Mouse (Mus musculus): ENCODE data around the gene Ndufa10.
"Not testable (repeated sequence)": the region's sequence is repeated elsewhere in the genome, so short reads cannot be mapped to it uniquely, and the experiment has no call there.

Gene Ndufa10

DNA sequence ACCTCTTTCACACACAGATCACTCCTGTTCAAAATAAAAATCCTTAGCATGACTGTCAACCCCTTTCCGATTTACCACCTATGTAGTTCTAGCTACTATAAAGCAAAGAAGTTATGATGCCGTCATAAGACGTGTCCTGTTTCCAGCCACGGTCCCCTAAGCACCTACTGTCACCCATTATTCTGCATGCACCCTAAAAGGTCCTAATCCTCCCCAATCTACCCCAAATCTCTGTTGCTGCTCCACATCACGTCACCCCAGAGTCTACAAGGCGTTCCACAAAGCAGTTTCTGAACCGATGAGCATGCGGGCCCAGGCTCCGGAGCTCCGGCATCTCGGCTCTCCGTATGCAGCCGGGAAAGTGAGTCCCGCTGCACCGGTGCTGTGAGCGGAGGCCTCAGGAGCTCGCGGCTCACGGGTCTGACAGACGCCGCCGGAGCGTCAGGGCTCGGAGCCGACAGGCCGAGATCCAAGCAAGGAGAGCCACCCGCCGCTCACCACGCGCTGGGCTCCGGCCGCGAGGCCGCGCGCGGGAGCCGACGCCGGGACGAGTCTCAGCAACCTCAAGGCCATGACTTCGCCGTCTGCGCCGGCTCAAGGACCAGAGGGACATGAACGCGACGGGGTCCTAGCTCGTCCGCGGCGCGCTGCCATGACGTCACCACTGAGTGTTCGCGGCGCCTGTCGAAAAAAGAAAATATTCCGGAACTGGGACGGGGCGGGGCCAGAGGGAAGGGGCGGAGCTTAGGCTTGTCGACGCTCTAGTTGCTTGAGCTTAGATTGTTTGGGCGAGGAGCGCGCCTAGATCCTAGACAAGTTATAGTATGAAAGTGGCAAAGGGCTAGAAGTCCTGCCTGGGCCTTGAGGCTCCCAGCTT lies at the start of gene Ndufa10:
TSS of gene Ndufa10 (minus strand) at position 696 of the 877 bp plus-strand sequence.
- H3K4me3 ChIP-seq (replicated peaks; ENCODE audit: low read length), result peak within 1 kb of the TSS; percentile 99

DNA sequence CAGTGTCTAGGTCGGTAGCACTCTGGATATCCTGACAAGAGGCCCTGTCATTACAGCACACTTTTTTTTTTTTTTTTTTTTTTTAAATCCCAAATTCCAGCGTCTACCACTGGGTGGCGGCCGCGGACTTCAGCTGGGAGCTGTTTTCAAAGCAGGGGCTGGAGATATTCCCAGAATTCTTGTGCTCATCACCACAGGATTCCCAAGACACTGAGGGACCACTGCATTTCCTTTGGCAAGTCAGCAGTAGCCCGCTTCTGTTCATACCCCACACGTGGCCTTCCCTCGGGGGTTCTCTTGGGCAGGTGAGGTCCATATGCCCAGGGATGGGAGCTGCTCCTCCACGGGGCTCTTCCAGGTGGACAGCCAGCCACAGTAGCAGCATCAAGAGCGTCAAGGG lies 47.7 kb upstream of the Ndufa10 start:
- Histone ChIP-seq H3K9me3 (ENCODE audit: low read length) (peaks cover 4% of the 10 kb centered on the region), H3K4me3 (replicated peaks; ENCODE audit: low read length) (no peak overlapping the region), H3K4me1 (replicated peaks; ENCODE audit: low read depth, low read length) (peaks cover 10% of the 10 kb centered on the region), H3K27me3 (ENCODE audit: insufficient read depth, low read length) (peaks cover 11% of the 10 kb centered on the region; the same call in 1 of the 2 replicates), H3K36me3 (ENCODE audit: insufficient read depth, low read length) (no peaks in the 10 kb centered on the region)
- no peak for TF ChIP-seq POU5F1 (IDR thresholded peaks at IDR 0.05; ENCODE audit: borderline replicate concordance, low read length)
- peak; percentile 74 for TF ChIP-seq CTCF (conservative IDR thresholded peaks at IDR 0.05; ENCODE audit: low read length)

More for the DNA sequence above, at the start of gene Ndufa10:
- peaks cover 33% of the 10 kb centered on the region for H3K36me3 ChIP-seq (ENCODE audit: insufficient read depth, low read length)
- no peak for TF ChIP-seq NANOG (IDR thresholded peaks at IDR 0.05; ENCODE audit: borderline replicate concordance, low read length)
- TF ChIP-seq POU5F1 (IDR thresholded peaks at IDR 0.05; ENCODE audit: borderline replicate concordance, low read length), result no peak
- TF ChIP-seq CTCF (conservative IDR thresholded peaks at IDR 0.05; ENCODE audit: low read length), result no peak
- no peaks in the 10 kb centered on the region for H3K27me3 ChIP-seq (ENCODE audit: insufficient read depth, low read length)
- peaks cover 19% of the 10 kb centered on the region for H3K4me1 ChIP-seq (replicated peaks; ENCODE audit: low read depth, low read length)
- no peaks in the 10 kb centered on the region for H3K9me3 ChIP-seq (ENCODE audit: low read length)

DNA sequence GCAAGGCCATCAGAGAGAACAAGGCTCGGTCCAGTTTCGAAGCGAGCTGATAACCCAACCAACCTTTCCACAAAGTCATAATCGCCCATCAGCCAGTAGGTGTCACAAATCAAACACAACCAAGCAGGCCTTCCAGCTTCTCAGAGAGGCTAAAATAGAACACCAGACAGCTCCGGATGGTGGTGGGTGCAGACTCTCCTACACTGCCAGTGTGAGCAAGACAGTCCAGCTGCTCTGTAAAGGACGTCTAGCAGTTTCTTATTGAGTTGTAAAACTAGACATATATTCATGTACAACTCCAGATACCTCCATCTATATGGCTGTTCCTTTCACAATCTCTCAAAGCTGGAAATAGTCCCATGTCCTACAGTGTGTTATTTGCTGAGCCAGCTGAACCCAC lies 45.4 kb upstream of the Ndufa10 start:
- Histone ChIP-seq H3K4me3 (replicated peaks; ENCODE audit: low read length) (no peak overlapping the region), H3K27me3 (ENCODE audit: insufficient read depth, low read length) (peaks cover 12% of the 10 kb centered on the region; the same call in 1 of the 2 replicates), H3K36me3 (ENCODE audit: insufficient read depth, low read length) (no peaks in the 10 kb centered on the region), H3K9me3 (ENCODE audit: low read length) (no peaks in the 10 kb centered on the region), H3K4me1 (replicated peaks; ENCODE audit: low read depth, low read length) (peaks cover 10% of the 10 kb centered on the region)
- TF ChIP-seq CTCF (conservative IDR thresholded peaks at IDR 0.05; ENCODE audit: low read length), result no peak

DNA sequence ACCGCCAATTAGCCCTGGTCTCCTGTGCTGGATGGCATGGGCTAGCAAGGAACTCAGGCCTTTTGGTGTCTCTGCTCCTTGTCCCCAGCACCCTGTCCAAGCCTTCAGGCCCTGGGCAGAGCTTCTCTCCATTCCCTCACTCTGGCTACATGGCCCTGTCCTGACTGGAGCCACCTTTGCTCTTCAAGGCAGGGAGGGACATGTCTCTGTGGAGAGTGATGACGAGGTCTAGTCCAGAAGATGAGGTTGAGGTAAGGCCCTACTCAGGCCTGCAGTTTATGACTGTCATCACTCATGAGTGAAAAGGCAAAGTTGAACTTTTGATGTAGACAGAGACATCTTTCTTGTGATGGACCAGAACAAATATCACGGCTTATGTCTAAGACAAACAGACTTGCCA lies 44.9 kb upstream of the Ndufa10 start, which contains the start of gene Olfr1414:
TSS of gene Olfr1414 (minus strand) at position 101 of the 400 bp plus-strand sequence.
- Histone ChIP-seq H3K36me3 (ENCODE audit: insufficient read depth, low read length) (no peaks in the 10 kb centered on the region), H3K27me3 (ENCODE audit: insufficient read depth, low read length) (0 out of 2 replicates have a peak, but pooled peaks cover 8% of the 10 kb centered on the region), H3K9me3 (ENCODE audit: low read length) (no peaks in the 10 kb centered on the region), H3K4me1 (replicated peaks; ENCODE audit: low read depth, low read length) (peaks cover 10% of the 10 kb centered on the region), H3K4me3 (replicated peaks; ENCODE audit: low read length) (no peak within 1 kb of the TSS)
- TF ChIP-seq NANOG (IDR thresholded peaks at IDR 0.05; ENCODE audit: borderline replicate concordance, low read length) (no peak), POU5F1 (IDR thresholded peaks at IDR 0.05; ENCODE audit: borderline replicate concordance, low read length) (no peak), CTCF (conservative IDR thresholded peaks at IDR 0.05; ENCODE audit: low read length) (no peak)

DNA sequence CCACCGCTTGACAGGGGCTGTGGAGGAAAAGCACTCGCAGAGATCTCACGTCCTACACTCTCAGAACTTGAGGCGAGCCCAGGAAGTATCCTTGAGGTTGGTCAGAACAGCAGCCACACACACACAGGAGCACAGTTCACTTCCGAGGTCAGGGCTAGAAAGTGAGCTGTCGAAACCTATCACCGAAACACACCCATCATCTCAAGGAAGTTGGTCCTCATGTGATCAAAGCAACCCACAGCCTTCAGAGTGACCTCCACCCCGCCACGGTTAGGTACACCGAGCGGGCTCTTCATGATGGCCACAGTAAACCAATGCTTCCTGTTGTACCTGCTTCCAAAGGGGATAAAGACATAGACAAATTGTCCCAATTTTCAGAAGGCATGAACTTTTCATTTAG lies 41.7 kb upstream of the Ndufa10 start:
- Histone ChIP-seq H3K27me3 (ENCODE audit: insufficient read depth, low read length) (0 out of 2 replicates have a peak, but pooled peaks cover 8% of the 10 kb centered on the region), H3K4me3 (replicated peaks; ENCODE audit: low read length) (no peak overlapping the region), H3K9me3 (ENCODE audit: low read length) (no peaks in the 10 kb centered on the region), H3K36me3 (ENCODE audit: insufficient read depth, low read length) (no peaks in the 10 kb centered on the region), H3K4me1 (replicated peaks; ENCODE audit: low read depth, low read length) (peaks cover 6% of the 10 kb centered on the region)
- TF ChIP-seq CTCF (conservative IDR thresholded peaks at IDR 0.05; ENCODE audit: low read length), result no peak
- no peak for TF ChIP-seq NANOG (IDR thresholded peaks at IDR 0.05; ENCODE audit: borderline replicate concordance, low read length)
- TF ChIP-seq POU5F1 (IDR thresholded peaks at IDR 0.05; ENCODE audit: borderline replicate concordance, low read length), result no peak

DNA sequence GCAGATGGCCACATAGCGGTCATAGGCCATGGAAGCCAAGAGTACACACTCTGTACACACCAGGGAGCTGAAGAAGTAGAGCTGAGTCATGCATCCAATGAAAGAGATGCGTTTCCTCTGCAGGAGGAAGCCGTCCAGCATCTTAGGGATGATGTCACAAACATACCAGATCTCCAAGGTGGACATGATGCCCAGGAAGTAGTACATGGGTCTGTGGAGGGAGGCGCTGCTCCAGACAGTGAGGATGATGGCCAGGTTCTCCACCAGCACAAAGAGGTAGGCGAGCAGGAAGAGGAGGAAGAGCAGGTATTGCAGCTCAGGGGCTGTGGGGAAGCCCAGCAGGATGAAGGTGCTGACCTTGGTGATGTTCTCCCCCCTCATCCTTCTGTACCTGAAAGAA lies 38.0 kb upstream of the Ndufa10 start:
- not testable (repeated sequence) for H3K36me3 ChIP-seq (ENCODE audit: insufficient read depth, low read length); H3K9me3 ChIP-seq (ENCODE audit: low read length); H3K4me3 ChIP-seq (replicated peaks; ENCODE audit: low read length); H3K27me3 ChIP-seq (ENCODE audit: insufficient read depth, low read length); H3K4me1 ChIP-seq (replicated peaks; ENCODE audit: low read depth, low read length)

GRCm38 (mm10) chr1:92496001-92496400 lies 22.3 kb upstream of the Ndufa10 start, which contains the start of gene Olfr1415:
Olfr1415 (minus strand) TSS chr1:92496101.
- no peaks in the 10 kb centered on the region for H3K36me3 ChIP-seq (ENCODE audit: insufficient read depth, low read length)
- no peaks in the 10 kb centered on the region for H3K9me3 ChIP-seq (ENCODE audit: low read length)
- TF ChIP-seq CTCF (conservative IDR thresholded peaks at IDR 0.05; ENCODE audit: low read length) (no peak), NANOG (IDR thresholded peaks at IDR 0.05; ENCODE audit: borderline replicate concordance, low read length) (no peak), POU5F1 (IDR thresholded peaks at IDR 0.05; ENCODE audit: borderline replicate concordance, low read length) (no peak)
- no peaks in the 10 kb centered on the region for H3K27me3 ChIP-seq (ENCODE audit: insufficient read depth, low read length)
- H3K4me1 ChIP-seq (replicated peaks; ENCODE audit: low read depth, low read length), result no peaks in the 10 kb centered on the region
- H3K4me3 ChIP-seq (replicated peaks; ENCODE audit: low read length), result no peak within 1 kb of the TSS

DNA sequence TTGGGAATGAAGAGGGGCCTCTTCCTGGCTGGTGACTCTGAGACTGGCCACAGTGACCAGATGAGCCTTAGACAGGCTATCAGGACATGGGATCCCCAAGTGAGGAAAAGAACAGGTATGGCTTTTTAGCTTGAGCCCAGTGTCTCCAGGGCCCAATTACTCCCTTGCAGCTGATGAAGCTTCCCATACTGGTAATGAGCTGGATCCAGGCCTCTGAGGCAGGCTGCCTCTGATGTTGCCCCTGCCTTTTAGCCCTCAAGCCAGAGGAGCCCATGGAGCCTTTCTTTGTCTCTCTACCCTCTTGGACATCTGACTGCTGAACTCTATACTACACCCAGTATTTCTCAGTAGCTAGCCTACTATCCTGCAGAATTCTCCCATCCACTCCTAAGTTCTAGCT lies 11.4 kb upstream of the Ndufa10 start, which contains the start of gene Olfr1416:
TSS of gene Olfr1416 (minus strand) at position 101 of the 400 bp plus-strand sequence.
- Histone ChIP-seq H3K4me3 (replicated peaks; ENCODE audit: low read length) (no peak within 1 kb of the TSS), H3K27me3 (ENCODE audit: insufficient read depth, low read length) (no peaks in the 10 kb centered on the region), H3K9me3 (ENCODE audit: low read length) (peaks cover 41% of the 10 kb centered on the region), H3K36me3 (ENCODE audit: insufficient read depth, low read length) (no peaks in the 10 kb centered on the region), H3K4me1 (replicated peaks; ENCODE audit: low read depth, low read length) (no peaks in the 10 kb centered on the region)
- TF ChIP-seq NANOG (IDR thresholded peaks at IDR 0.05; ENCODE audit: borderline replicate concordance, low read length) (no peak), POU5F1 (IDR thresholded peaks at IDR 0.05; ENCODE audit: borderline replicate concordance, low read length) (no peak), CTCF (conservative IDR thresholded peaks at IDR 0.05; ENCODE audit: low read length) (no peak)
